Mouse (Mus musculus) macrophage (primary cell): Measurements from ENCODE around the gene Ecel1. TPM values are rescaled to one million over a fixed set of nuclear protein-coding genes. Genes with fewer than 3 reads are reported as not detected.

ENCODE experiments used
- H3K27ac ChIP-seq: fragments of 350-480 bp; formaldehyde crosslinking; 2 replicates; pipeline ENCODE4 v1.9.0; 2021
- H3K36me3 ChIP-seq: fragments of 350-480 bp; formaldehyde crosslinking; 2 replicates; pipeline ENCODE4 v1.9.0; 2021; ENCODE audit errors: inconsistent target
- H3K4me3 ChIP-seq: fragments of 350-480 bp; formaldehyde crosslinking; 2 replicates; pipeline ENCODE4 v1.9.0; 2021; ENCODE audit errors: inconsistent target
- H3K79me2 ChIP-seq: fragments of 350-480 bp; formaldehyde crosslinking; 2 replicates; pipeline ENCODE4 v1.9.0; 2021; ENCODE audit errors: inconsistent target
- WGBS: methylation state at CpG from one replicate; pipeline ENCODE4 v1.1.7; 2026; ENCODE audit warnings: inconsistent platforms; ENCODE audit not compliant: missing documents; 5-methylcytosine and 5-hydroxymethylcytosine counted together
- polyA plus RNA-seq: library from polyadenylated mRNA; stranded (reverse); fragments of 250-400 nt; gene quantifications from 3 replicates; pipeline ENCODE4 v1.2.4, GENCODE M21; 2018; ENCODE audit warnings: inconsistent platforms

The Ecel1 gene
- polyA plus RNA-seq, 1 experiment from 2014 or later, result not detected

DNA sequence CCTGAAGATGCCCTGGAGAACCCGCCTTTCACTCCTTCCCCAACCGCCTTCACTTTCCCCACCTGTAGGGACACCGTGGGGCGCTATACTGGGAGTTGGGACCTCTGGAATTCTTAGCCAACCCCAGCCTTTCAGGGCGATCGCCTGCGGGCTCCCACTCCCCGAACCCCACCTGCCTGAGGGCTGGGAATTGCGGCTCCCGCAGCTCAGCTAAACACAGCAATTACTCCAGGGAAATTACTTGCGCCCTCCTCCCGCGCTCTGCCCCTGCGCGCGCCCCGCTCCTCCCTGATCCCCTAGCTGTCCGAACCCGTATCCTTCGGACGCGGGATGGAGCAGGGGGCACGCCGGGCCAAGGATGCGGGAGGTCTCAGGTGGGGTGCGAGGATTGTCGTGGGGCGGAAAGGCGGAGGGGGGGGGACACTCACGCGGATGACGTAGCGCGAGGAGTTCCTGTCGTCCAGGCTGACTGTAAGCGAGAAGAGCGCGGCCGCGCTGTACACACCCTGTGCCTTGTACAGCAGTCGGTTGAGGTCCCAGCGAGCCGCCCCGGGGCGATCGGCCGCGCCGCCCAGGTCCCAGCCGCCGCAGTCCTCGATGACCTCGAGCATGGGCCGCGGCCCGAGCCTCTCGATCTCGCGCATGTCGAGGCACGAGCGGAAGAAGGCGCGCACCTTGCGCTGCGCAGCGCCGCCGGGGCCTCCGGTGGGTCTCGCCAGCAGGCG lies 2.4 kb downstream of the Ecel1 start:
- no peak overlapping the region for H3K27ac ChIP-seq
- WGBS, result 5% methylated on average over 64 of the region's 72 CpGs
- H3K36me3 ChIP-seq, result no peaks in the 10 kb centered on the region
- H3K4me3 ChIP-seq, result no peak overlapping the region
- no peaks in the 10 kb centered on the region for H3K79me2 ChIP-seq

DNA sequence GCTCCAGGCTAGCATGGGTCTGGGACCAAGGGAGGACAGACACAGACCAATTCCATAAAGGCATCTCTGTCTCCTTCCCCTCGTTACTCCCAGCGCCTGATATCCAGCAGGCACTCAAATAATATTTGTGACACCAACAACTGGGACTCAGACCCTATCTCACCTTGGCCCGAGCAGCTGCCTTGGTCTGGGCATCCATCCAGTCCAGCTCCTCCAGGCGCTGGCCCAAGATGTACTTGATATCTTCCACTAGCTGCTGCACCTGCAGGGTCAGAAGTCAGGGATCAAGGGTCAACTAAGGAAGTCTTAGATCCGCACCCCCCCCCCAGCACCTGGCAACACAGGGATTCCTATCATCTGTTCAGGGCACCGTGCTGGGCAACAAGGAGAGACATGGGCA lies 5.0 kb downstream of the Ecel1 start:
- WGBS, result 77% methylated on average over 6 of the region's 6 CpGs
- H3K36me3 ChIP-seq, result no peaks in the 10 kb centered on the region
- no peak overlapping the region for H3K4me3 ChIP-seq
- H3K79me2 ChIP-seq, result no peaks in the 10 kb centered on the region
- no peak overlapping the region for H3K27ac ChIP-seq

DNA sequence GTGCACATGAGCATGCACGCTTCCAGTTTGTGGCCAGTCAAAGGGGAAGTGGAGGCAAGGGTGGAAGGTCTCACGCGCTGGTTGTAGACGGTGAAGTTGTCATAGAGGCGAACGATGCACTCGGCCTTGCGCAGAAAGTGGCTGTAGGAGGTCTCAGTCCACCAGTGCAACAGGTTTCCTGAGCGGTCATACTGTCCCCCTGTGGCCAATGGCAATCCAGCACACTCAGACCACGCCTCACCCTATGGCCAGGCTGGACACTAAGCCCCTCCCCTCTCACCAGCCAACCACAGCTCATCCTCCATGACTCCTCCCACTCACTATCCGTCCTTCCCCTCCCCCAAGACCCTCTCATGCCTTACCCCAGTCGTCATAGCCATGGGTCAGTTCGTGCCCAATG lies 6.9 kb downstream of the Ecel1 start:
- H3K79me2 ChIP-seq, result no peaks in the 10 kb centered on the region
- WGBS, result 29% methylated on average over 13 of the region's 13 CpGs
- H3K36me3 ChIP-seq, result no peaks in the 10 kb centered on the region
- H3K4me3 ChIP-seq, result no peak overlapping the region
- no peak overlapping the region for H3K27ac ChIP-seq

DNA sequence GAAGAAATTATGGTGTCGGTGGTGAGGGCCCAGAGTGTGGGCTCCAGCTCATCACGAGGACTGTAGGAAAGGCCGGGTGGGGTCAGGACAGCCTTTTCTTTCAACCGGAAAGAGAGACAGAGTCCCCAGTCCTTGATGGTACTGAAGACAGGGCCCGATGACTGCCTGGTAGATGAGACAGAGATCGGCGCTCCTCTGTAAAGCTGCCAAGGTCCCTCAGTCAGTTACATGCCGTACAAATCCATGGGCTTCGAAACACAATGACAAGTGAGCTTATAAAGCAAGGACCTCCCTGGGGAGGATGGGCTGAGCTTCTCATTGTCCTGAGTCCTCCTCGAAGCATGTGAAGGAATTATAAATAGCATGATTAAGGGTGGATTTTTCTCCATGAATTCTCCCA lies 13.2 kb downstream of the Ecel1 start:
- 87% methylated on average over 10 of the region's 10 CpGs for WGBS
- Histone ChIP-seq H3K4me3 (no peak overlapping the region), H3K27ac (no peak overlapping the region), H3K36me3 (no peaks in the 10 kb centered on the region), H3K79me2 (no peaks in the 10 kb centered on the region)

DNA sequence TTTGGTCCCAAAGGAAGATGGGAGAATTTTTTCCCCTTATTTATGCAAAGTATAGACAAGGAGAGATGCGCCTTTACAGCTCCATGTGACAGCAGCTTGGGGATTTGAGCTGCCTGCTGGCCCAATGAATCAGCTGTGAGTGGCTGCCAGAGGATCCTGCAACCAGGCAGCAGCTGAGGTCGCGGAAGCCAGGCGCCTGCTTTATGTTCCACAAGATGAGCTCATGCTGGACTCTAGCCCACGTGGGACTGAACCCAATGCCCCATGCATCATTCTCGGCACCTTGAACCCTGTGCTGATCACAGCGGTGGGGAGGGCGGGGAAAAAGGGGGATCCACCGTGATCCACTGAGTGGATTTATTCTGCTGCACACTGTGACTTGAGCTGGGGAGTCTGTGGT lies 13.9 kb downstream of the Ecel1 start:
- WGBS, result 81% methylated on average over 9 of the region's 9 CpGs
- Histone ChIP-seq H3K4me3 (no peak overlapping the region), H3K27ac (no peak overlapping the region), H3K79me2 (no peaks in the 10 kb centered on the region), H3K36me3 (no peaks in the 10 kb centered on the region)

- Histone ChIP-seq H3K27ac (no peak overlapping the region), H3K4me3 (no peak overlapping the region), H3K79me2 (no peaks in the 10 kb centered on the region), H3K36me3 (no peaks in the 10 kb centered on the region)
- WGBS, result 94% methylated on average over 3 of the region's 4 CpGs
Observed at GRCm38 (mm10) chr1:87141550-87141949, 14.8 kb downstream of the Ecel1 start.

- H3K27ac ChIP-seq, result no peak overlapping the region
- no peaks in the 10 kb centered on the region for H3K36me3 ChIP-seq
- no peak overlapping the region for H3K4me3 ChIP-seq
- H3K79me2 ChIP-seq, result no peaks in the 10 kb centered on the region
- WGBS, result 93% methylated on average over 4 of the region's 4 CpGs
Observed at GRCm38 (mm10) chr1:87131803-87132202, 24.5 kb downstream of the Ecel1 start.

GRCm38 (mm10) chr1:87127206-87128030 lies 28.9 kb downstream of the Ecel1 start:
- WGBS, result 15% methylated on average over 34 of the region's 43 CpGs
- Histone ChIP-seq H3K4me3 (no peak overlapping the region), H3K27ac (no peak overlapping the region), H3K79me2 (no peaks in the 10 kb centered on the region), H3K36me3 (no peaks in the 10 kb centered on the region)

- Histone ChIP-seq H3K4me3 (no peak within 1 kb of the TSS), H3K27ac (no peak within 1 kb of the TSS), H3K36me3 (no peaks in the 10 kb centered on the region), H3K79me2 (no peaks in the 10 kb centered on the region)
- WGBS, result 86% methylated on average over 6 of the region's 6 CpGs
Observed at GRCm38 (mm10) chr1:87124673-87125072, 31.6 kb downstream of the Ecel1 start, which contains the start of gene Akp3. Akp3 (plus strand) TSS chr1:87124973.

GRCm38 (mm10) chr1:87114784-87115183 lies 41.5 kb downstream of the Ecel1 start:
- H3K27ac ChIP-seq, result no peak overlapping the region
- H3K36me3 ChIP-seq, result no peaks in the 10 kb centered on the region
- no peak overlapping the region for H3K4me3 ChIP-seq
- H3K79me2 ChIP-seq, result no peaks in the 10 kb centered on the region
- 85% methylated on average over 1 of the region's 1 CpGs for WGBS

DNA sequence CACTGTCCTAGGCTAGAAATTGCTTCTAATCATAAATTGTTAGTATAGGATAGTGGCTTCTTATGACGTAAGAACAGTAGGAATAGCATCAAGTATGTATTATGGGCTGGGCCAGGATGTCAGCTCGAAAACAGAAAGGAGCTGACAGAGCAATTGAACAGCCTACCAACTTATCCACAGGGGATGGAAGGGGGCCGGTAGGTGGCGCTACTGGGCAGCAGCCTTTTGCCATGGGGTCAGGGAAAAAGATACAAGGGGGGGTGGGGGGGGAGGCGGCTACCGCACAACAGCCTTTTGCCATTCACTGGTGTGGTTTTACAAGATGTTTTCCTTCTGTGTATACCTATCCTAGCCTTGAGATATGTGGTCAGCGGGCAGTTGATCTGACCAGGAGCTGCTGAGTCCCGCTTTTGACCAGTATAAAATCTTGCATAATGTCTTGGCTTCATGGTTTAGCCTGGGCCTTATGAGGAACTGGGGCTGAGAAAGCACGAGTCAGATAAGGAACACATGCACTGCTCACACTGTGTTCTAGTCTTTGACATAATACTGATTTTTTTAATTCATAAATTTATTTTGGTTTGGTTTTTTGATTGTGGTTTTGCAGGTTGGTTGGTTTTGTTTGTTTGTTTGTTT lies 44.5 kb downstream of the Ecel1 start:
- no peak overlapping the region for H3K27ac ChIP-seq

GRCm38 (mm10) chr1:87108564-87108963 lies 47.8 kb downstream of the Ecel1 start:
- WGBS, result 87% methylated on average over 4 of the region's 4 CpGs
- Histone ChIP-seq H3K36me3 (no peaks in the 10 kb centered on the region), H3K79me2 (no peaks in the 10 kb centered on the region), H3K4me3 (no peak overlapping the region), H3K27ac (no peak overlapping the region)

More for the DNA sequence above, 44.5 kb downstream of the Ecel1 start:
- H3K79me2 ChIP-seq, result no peaks in the 10 kb centered on the region
- H3K4me3 ChIP-seq, result no peak overlapping the region
- H3K36me3 ChIP-seq, result no peaks in the 10 kb centered on the region
- 33% methylated on average over 9 of the region's 9 CpGs for WGBS

GRCm38 (mm10) chr1:87106536-87106935 lies 49.8 kb downstream of the Ecel1 start:
- 77% methylated on average over 8 of the region's 8 CpGs for WGBS
- Histone ChIP-seq H3K36me3 (no peaks in the 10 kb centered on the region), H3K4me3 (no peak overlapping the region), H3K27ac (no peak overlapping the region), H3K79me2 (no peaks in the 10 kb centered on the region)

- H3K36me3 ChIP-seq, result no peaks in the 10 kb centered on the region
- 75% methylated on average over 1 of the region's 1 CpGs for WGBS
- H3K4me3 ChIP-seq, result no peak overlapping the region
- H3K79me2 ChIP-seq, result no peaks in the 10 kb centered on the region
- no peak overlapping the region for H3K27ac ChIP-seq
Observed at GRCm38 (mm10) chr1:87103936-87104335, 52.4 kb downstream of the Ecel1 start.

DNA sequence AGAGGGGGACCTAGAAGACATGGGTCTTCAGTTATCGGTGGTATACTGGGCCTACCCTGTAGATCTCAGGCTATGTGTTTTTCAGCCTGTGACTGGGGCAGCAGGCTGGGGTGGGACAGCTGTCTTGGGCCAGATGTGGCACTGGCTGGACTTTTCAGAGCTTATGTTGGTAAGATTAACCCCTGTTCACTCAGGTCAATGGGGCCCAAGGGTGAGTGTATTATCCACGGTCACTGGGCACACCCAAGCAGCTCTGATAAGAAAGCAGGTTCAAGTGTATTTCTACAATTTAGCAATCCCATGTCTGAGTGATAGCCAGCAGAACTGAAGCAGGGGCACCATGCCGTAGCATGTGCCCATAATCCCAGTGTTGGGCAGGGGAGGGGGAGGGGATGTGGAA lies 54.2 kb downstream of the Ecel1 start:
- no peaks in the 10 kb centered on the region for H3K79me2 ChIP-seq
- H3K36me3 ChIP-seq, result no peaks in the 10 kb centered on the region
- no peak overlapping the region for H3K27ac ChIP-seq
- WGBS, result 97% methylated on average over 3 of the region's 3 CpGs
- no peak overlapping the region for H3K4me3 ChIP-seq
